Mouse (Mus musculus): ENCODE data around the gene Ttc12.

DNA sequence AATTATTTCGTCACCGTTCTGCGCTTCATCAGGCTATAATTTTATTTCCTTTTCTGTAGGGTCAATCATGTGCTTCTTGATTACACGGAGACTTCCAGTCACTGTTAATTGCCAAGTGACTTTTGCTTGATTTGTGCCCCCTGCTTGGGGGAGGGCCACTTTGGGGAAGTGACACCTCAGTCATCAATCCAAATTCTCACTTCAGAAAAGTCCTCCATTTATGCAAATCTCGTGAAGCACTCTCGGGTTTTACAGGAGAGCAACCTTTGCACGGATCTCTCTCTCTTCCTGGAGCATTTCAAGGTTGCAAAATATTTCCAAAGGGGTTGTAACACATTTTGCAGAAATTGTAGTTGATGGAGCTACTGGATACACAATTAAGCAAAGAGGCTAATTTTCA lies 45.2 kb upstream of the Ttc12 start:
- TF ChIP-seq GATA1 (IDR thresholded peaks at IDR 0.05; ENCODE audit: low read length) (no peak), TAL1 (IDR thresholded peaks at IDR 0.05; ENCODE audit: low read length) (no peak)

Data from erythroblast, embryonic 14.5 days (primary cell).